Mouse (Mus musculus) lung, adult 18-20 months (tissue): Measurements from ENCODE around the gene Aup1.

Experiments
- DNase-seq, 2 experiments: peaks; one replicate each; pipeline ENCODE4 v3.0.0; 2022; ENCODE audit warnings: mixed read lengths in 2 of 2

The Aup1 gene

GRCm38 (mm10) chr6:83031921-83032590, 22.3 kb upstream of the Aup1 start:
- DNase-seq, result no peak

DNA sequence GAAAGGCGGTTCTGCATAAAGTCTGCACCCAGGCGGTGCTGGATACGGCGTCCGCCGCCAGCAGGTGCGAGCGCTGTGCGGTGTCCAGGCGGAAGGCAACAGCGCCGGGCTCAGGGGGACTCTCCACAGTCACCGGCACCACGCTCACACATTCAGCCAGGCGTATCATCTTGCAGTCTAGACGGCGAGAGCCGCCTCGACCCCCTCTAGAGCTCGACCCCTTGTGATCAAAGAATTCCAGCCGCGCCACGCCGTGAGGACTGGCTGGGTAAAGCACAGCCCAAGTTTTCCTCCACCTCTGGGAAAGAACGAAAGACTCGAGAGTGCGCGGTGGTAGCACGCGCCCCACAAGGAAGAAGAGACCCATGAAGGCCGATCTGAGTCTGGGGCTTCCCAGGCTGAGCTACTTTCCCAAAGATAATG, 21.5 kb upstream of the Aup1 start:
- peak; percentile 50 for DNase-seq

DNA sequence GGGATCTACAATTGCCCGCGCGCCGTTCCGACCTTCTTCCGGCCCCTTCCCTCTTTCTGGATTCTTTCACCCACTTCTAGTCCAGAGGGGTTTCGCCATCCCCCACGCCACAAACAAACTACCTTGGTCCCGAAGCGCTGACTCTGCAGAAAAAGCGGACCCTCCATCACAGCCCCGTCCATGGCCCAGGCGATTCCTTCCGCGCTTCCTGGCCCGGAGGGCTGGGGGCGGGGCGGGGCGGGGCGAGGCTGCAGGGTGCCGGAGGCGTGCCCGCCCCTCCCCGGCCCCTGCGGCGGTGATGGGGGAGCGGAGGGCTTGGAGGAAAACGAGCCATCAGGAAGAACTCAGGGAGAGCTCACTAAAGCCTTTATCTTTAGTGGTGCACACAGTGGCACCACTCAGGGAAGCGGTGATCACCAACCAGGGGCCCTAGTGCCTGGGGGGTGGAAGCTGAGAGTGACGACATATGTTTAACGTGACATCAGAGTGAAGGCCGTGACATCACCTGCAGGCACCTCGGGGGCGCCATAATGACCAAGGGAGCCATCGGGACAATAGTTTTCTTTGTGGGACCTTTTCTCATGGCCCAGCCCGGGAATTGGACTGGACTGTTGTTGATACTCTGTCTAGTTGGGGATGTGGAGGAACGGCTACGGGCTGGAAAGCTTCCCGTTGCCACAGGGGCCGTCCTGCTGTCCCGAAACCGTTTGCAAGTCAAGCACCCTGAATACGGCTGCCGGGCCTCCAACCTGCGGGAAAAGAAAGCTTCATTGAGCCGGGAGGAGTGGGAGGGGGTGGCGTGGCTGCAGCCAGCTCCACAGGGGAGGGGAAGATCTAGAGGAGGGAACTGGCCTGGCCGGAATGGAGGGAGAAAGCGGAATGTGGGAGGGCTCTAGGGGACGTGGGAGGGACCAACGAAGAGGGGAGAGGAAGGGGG, 20.8 kb upstream of the Aup1 start, which contains the start of the genes Dok1 and Loxl3:
Gene Dok1 (minus strand): TSS at position 223 of the 937 bp plus-strand sequence.
Gene Loxl3 (plus strand): TSS at position 925 of the 937 bp plus-strand sequence.
- peak; percentile 78 to 79 for DNase-seq

DNA sequence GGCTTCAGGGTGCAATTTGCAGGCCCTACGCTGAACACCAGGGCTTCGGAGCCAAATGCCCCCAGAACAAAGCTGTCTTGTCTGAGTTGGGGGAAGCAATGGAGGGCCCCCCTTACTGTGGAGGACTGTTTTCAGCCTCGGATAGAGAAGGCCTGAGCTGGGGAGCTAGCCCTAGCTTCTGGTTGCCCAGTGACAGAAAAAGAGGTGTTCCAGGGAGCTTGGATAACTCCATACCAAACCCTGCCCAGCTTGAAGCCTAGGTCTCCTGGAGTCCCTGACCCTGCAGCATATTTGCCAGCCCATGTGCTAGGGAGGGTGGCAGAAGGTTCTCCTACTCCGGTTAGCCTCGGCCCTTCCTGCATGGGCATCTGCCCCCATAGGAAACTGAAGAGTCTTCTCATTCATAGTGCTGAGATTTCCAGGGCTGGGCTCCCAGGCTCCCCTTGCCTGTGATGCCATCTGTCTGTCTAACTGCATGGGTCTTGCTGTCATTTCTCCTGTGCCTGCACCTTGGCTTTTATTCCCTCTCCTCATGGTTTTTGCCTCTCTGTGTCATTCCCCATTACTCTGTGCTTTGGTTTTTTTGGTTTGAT, 19.8 kb upstream of the Aup1 start:
- DNase-seq, result no peak

- DNase-seq, result no peak
Measured at GRCm38 (mm10) chr6:83037188-83037587, 17.1 kb upstream of the Aup1 start.

DNA sequence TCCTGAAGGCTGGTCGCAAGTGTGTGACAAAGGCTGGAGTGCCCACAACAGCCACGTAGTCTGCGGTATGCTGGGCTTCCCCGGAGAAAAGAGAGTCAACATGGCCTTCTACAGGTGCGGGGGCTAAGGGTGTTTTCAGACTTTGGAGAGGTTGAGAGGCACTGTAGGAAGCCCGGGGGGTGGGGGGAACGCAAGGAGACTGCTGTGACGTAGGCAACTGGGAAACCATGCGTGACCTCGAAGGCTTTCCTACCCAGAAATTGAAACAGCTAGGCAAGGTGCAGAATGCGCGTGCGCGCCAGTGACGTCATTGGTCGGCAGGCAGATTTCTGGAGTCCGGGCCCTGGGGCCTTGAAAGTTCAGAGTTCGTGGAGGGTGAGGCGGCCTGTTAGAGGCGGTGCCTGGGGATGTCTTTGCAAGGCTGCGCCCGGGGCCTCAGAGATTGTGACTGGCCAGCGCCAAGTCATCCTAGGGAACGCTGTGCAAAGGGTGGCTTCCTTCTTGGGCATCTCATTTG, 15.8 kb upstream of the Aup1 start:
- DNase-seq, result peak; percentile 95 to 97

DNA sequence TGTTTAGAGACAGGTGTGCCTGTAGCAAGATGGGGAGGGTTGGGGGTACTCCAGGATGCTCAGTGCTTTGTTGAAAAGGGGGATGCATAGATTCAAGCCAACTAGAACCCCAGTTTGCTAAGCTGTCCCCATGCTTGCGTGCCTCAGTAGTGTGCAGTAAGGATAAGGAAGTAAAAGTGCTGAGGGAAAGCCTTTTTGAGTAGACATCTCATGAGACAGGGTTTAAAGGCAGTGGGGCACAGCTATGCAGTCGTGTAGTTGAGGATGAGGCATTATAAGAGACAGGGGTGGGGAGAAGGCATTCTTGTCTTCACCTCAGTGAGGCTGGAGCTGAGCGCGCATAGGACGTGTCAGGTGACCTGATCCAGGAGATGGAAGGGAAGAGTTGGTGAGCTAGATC, 13.7 kb upstream of the Aup1 start:
- no peak for DNase-seq

DNA sequence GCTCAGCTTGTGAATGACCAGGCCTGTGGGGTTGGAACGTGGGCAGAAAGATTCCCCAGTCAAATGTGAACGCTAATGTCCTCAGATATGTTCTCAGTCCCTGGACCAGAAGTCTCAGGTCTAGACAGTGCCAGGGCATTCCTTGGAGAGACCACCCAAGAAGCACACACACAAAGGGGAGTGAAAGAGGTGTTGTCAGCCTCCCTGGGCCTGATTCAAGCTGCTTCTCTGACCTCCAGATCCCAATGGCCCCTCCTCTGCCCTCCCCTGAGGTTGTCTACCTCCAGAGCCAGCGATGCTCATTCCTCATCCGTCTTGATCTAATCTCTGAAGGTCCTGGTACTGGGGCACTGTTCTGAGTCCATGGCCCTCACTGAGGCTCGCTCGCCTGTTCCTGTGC, 10.8 kb upstream of the Aup1 start:
- no peak for DNase-seq

DNA sequence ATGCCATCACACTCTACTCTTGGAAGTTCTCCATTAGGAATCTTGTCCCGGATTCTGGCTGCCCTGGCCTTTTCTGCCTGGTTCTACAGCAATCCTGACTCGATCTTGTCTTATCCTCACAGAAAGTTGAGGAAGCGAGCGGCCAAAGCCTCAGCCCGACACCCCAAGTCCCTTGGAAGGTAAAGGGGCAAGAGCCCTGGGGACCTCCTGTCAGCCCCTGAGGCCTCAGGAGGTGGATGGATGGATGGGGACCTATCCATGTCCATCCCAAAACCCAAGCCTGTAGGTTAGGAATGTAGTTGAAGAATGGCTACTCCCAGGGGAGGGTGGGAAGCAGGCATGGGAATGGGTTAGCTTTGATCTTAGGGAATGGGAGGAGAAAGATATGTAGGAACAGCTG, 10.3 kb upstream of the Aup1 start:
- no peak for DNase-seq

- DNase-seq, result peak in 1 of 2 experiments; percentile 24
Measured at GRCm38 (mm10) chr6:83044742-83045141, 9.6 kb upstream of the Aup1 start.

DNA sequence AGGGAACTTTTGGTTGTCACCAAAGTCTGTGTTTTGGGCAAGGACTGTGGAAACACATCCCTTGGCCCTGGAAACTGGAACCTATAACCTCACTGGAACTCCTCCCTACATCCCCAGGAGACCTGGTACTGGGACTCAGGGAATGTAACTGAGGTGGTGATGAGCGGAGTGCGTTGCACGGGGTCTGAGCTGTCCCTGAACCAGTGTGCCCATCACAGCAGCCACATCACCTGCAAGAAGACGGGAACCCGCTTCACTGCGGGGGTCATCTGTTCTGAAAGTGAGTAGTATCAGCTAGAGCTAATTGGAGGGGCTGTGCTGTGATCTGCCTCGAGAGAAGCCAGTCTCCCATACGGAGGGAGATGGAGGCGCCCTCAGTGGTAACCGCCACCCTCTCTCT, 5.0 kb upstream of the Aup1 start:
- DNase-seq, result peak in 1 of 2 experiments; percentile 2

DNA sequence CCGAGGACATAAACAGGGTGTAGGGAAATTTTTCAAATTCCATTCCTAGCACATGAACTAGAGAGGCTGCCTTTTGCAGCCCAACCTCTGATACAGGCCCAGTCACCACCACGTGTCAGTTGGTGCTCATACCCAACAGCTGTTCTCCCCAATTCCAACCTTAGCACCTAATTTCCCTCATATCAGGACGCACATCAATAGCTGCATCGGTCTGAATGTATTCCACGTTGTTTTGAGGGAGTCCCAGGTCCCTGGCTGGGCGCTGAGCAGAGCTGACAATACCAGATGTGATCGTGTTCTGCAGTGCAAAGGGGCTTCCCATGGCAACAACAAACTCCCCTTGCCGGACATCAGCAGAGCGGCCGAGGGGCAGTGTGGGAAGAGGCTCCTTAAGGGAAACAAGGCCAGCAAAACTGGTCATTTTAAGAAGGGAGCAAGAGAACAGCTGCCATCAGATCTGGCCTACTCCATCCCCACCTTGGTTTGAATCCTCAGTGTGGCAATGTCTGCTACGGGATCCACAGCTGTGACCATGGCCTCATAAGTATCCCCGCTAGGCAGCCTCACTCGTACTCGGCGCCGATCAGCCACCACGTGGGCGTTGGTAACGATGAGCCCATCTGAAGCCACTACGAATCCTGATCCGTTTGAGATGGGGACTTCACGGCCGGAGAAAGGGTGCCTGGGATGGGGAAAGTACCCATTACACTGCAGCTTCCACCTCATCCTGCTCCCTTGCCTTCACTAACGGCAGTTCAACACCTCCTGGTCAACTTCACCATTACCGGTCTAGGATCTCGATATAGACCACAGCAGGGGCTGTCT, 973 bp upstream of the Aup1 start:
- peak in 1 of 2 experiments; percentile 37 for DNase-seq

- DNase-seq, result peak; percentile 38 to 42
Measured at GRCm38 (mm10) chr6:83054871-83055431, 630 bp downstream of the Aup1 start, which contains the start of gene Htra2. Gene Htra2, minus strand, starts transcription at chr6:83055273.

GRCm38 (mm10) chr6:83057790-83058189, 3.5 kb downstream of the Aup1 start, which contains the start of gene Dqx1:
Gene Dqx1, plus strand, starts transcription at chr6:83057844.
- peak; percentile 26 to 59 for DNase-seq

- no peak for DNase-seq
Measured at GRCm38 (mm10) chr6:83058725-83059124, 4.4 kb downstream of the Aup1 start.

DNA sequence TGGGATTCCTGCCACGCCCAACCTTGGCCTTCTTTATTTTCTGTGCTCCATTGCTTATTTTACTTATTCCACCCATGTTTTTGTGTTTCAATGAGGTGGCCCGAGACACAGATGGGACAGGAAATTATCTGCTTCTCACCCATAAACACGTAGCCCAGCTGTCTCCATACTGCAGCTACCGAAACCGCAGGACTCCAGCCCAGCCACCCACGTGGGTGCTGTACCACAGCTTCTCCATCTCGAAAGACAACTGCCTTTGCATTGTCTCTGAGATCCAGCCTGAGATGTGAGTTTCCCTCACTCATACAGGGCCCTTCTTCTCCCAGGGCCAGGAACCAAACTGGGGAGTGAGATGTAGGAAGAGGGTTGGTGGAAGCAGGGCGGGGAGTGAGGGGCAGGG, 11.7 kb downstream of the Aup1 start:
- DNase-seq, result no peak

DNA sequence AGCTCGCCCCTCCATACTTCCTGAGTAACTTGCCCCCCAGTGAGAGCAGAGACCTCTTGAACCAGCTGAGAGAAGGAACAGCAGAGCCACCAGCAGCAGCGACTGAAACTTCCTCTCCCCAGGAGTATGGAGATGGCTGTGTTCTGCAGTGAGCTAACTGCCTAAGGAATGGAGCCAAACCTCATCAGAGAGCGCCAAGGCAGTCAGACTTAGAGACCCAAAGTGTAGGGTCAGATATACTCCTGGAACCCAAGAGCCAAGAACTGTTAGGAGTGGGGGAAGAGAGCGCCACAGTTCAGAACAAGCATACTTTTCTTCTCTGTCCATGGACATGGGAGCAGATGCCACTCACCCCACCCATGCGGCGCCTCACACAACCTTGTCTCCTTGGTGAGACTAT, 12.1 kb downstream of the Aup1 start:
- no peak for DNase-seq

DNA sequence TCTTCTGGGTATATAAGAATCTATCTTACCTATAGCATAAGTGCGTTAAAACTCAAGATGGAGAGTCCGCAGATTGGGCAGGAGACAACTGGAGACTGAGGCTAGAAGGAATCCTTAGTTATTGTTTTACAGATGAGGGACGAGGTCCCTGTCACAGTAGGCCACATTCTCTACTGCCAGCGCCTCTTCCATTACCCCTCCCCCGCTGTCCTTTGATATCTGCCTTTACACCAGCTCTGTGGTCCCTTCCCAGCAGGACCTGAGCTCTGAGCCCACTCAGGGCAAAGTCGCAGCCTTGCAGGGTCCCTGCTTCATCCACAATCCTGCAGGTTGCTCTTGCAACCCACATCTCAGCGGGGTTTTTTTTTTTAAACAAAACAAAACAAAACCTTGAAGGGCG, 13.9 kb downstream of the Aup1 start:
- no peak for DNase-seq

- no peak for DNase-seq
Measured at GRCm38 (mm10) chr6:83068706-83069487, 14.6 kb downstream of the Aup1 start.

DNA sequence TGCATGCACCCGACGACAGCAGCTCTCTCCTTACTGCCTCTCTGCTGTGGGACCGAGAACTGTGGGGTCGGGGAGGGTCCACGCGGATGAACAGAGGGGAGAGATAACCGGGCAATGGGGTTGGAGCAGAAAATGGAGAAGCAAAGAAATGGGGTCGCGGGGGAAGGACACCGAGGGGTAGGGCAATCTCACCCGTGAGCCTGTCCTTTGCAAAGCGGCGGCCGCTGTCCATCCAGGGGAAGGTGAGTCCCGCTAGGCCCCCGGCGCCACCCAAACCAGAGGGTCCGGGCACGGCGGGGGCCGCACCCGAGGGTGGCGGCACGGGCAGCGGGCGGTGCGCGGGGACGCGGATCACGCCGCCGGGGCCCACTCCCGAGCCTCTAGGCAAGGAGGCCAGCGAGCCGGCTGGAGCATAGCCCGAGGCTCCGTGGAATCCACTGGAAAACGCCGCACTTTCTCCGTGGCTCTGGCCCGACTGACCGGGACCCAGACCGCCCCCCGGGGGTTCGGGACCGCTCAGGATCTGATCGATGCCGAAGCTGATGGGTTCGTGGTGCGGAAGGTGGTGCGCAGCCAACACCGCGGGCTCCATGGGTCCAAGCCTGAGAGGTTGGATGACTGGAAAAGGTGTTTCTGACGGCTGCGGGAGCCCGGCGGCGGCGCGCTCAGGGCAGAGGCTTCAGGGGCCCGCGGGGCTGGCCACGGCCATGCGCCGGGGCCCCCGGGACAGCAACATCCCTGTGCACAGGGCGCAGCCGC, 15.3 kb downstream of the Aup1 start:
- DNase-seq, result no peak

- no peak for DNase-seq
Measured at GRCm38 (mm10) chr6:83070247-83070310, 15.8 kb downstream of the Aup1 start, which contains the start of gene Tlx2. Gene Tlx2, minus strand, starts transcription at chr6:83070293.
